Mouse (Mus musculus) hindbrain, embryonic 10.5 days (tissue): ENCODE data around the gene Eci3. TPM values are rescaled to one million over a fixed set of nuclear protein-coding genes. Genes with fewer than 3 reads are reported as not detected.
"Not testable (repeated sequence)": the region's sequence is repeated elsewhere in the genome, so short reads cannot be mapped to it uniquely, and the experiment has no call there.

ENCODE experiments used
- DNase-seq: peaks from one replicate; pipeline ENCODE4 v3.0.0-alpha.2; 2017; ENCODE audit warnings: low spot score
- H3K27ac ChIP-seq: fragments of 300-500 bp; sonication (generic); 2 replicates; pipeline ENCODE4 v1.5.1; 2016; ENCODE audit warnings: mild to moderate bottlenecking, moderate library complexity
- H3K27me3 ChIP-seq: fragments of 300-500 bp; sonication (generic); 2 replicates; pipeline ENCODE4 v1.6.1; 2016; ENCODE audit warnings: mild to moderate bottlenecking; ENCODE audit not compliant: poor library complexity, insufficient read depth, severe bottlenecking
- H3K36me3 ChIP-seq: fragments of 300-500 bp; sonication (generic); 2 replicates; pipeline ENCODE4 v1.6.1; 2016; ENCODE audit warnings: mild to moderate bottlenecking, moderate library complexity
- H3K4me1 ChIP-seq: fragments of 300-500 bp; sonication (generic); replicated peaks from 2 replicates; pipeline ENCODE4 v1.6.1; 2016; ENCODE audit warnings: mild to moderate bottlenecking
- H3K4me3 ChIP-seq: fragments of 300-500 bp; sonication (generic); 2 replicates; pipeline ENCODE4 v1.5.1; 2016; ENCODE audit warnings: mild to moderate bottlenecking, moderate library complexity
- H3K9me3 ChIP-seq: fragments of 300-500 bp; sonication (generic); 2 replicates; pipeline ENCODE4 v1.6.1; 2016; ENCODE audit warnings: mild to moderate bottlenecking, moderate library complexity
- WGBS: fragments of 180-500 bp; shearing (Covaris S2); methylation state at CpG from one replicate; pipeline ENCODE4 v1.1.7; 2016; 5-methylcytosine and 5-hydroxymethylcytosine counted together
- polyA plus RNA-seq: library from polyadenylated mRNA; unstranded; fragments of >200 nt; fragmentation: Nextera tagmentation; extraction: Ambion mirVana; gene quantifications from 2 replicates; pipeline ENCODE4 v1.2.1, GENCODE M21; 2016

Eci3 gene
- polyA plus RNA-seq, 1 experiment from 2014 or later = 0.60 TPM

DNA sequence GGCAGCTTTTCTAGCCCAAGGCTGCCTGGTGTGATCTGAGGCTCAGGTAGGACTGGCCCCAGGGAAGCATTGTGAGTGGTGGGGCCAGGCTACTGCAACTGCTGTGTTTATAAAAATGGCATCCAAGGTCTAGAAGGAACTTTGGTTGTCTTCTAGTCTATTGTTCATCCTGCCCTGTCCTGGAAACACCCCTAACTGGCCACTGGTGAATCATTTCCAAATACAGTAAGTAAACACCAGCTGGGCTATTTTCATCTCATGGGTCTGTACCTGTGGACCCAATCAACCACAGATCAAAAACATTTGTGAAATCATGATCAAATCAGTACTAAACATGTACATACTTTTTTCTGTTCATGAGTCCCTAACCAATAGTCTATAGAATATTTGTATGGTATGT, 8.8 kb upstream of the Eci3 start:
- H3K36me3 ChIP-seq = peaks cover 16% of the 10 kb centered on the region
- not testable (repeated sequence) for H3K9me3 ChIP-seq, H3K4me1 ChIP-seq, H3K27ac ChIP-seq, H3K27me3 ChIP-seq, DNase-seq, H3K4me3 ChIP-seq

DNA sequence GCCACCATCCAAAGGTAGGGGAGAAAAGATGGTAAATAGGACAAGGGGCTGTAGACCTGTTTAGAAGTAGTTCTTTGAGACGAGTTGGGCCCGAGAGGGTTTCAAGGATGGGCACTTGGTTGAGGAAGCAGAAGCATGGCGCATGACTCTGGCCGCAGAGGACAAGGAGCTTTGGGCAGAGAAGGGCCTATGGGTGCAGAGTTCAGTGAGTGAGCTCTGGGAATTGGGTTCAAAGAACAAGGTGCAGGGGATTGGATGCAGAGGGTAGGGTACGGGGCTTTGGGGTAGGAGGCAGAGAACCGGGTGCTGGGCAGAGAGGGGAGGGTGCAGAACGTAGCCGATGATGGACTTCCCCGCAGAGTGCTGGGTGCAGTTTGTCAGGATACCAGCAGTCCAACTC, 2.0 kb upstream of the Eci3 start:
- peaks cover 37% of the 10 kb centered on the region for H3K27me3 ChIP-seq
- H3K4me1 ChIP-seq = peaks cover 16% of the 10 kb centered on the region
- WGBS = 72% methylated on average over 9 of the region's 9 CpGs
- not testable (repeated sequence) for DNase-seq, H3K4me3 ChIP-seq, H3K36me3 ChIP-seq, H3K9me3 ChIP-seq, H3K27ac ChIP-seq

GRCm38 (mm10) chr13:34964866-34965265, 1.3 kb upstream of the Eci3 start:
- Histone ChIP-seq H3K27me3 (peaks cover 37% of the 10 kb centered on the region), H3K4me3 (peak overlapping the region; percentile 58), H3K9me3 (no peaks in the 10 kb centered on the region), H3K4me1 (peaks cover 16% of the 10 kb centered on the region), H3K27ac (no peak overlapping the region), H3K36me3 (no peaks in the 10 kb centered on the region)
- 7% methylated on average over 5 of the region's 5 CpGs for WGBS
- DNase-seq = peak; percentile 2

GRCm38 (mm10) chr13:34964419-34964818, 809 bp upstream of the Eci3 start:
- DNase-seq = peak; percentile 25
- peaks cover 16% of the 10 kb centered on the region for H3K4me1 ChIP-seq
- no peaks in the 10 kb centered on the region for H3K9me3 ChIP-seq
- H3K36me3 ChIP-seq = no peaks in the 10 kb centered on the region
- peak overlapping the region; percentile 58 for H3K4me3 ChIP-seq
- no peak overlapping the region for H3K27ac ChIP-seq
- 4% methylated on average over 14 of the region's 14 CpGs for WGBS
- H3K27me3 ChIP-seq = peaks cover 37% of the 10 kb centered on the region

- H3K4me3 ChIP-seq = no peak overlapping the region
- 83% methylated on average over 4 of the region's 4 CpGs for WGBS
- no peak for DNase-seq
These were observed 2.4 kb downstream of the Eci3 start for GRCm38 (mm10) chr13:34960996-34961770.

GRCm38 (mm10) chr13:34958158-34958557, 5.5 kb downstream of the Eci3 start:
- DNase-seq, H3K27ac ChIP-seq, H3K4me3 ChIP-seq, H3K27me3 ChIP-seq, H3K9me3 ChIP-seq, H3K4me1 ChIP-seq, H3K36me3 ChIP-seq: not testable (repeated sequence)
- 87% methylated on average over 3 of the region's 3 CpGs for WGBS

More at GRCm38 (mm10) chr13:34960996-34961770, 2.4 kb downstream of the Eci3 start:
- H3K27me3 ChIP-seq = peaks cover 35% of the 10 kb centered on the region
- no peaks in the 10 kb centered on the region for H3K36me3 ChIP-seq
- no peak overlapping the region for H3K27ac ChIP-seq
- peaks cover 16% of the 10 kb centered on the region for H3K4me1 ChIP-seq
- H3K9me3 ChIP-seq = peaks cover 3% of the 10 kb centered on the region; the same call in 1 of the 2 replicates

DNA sequence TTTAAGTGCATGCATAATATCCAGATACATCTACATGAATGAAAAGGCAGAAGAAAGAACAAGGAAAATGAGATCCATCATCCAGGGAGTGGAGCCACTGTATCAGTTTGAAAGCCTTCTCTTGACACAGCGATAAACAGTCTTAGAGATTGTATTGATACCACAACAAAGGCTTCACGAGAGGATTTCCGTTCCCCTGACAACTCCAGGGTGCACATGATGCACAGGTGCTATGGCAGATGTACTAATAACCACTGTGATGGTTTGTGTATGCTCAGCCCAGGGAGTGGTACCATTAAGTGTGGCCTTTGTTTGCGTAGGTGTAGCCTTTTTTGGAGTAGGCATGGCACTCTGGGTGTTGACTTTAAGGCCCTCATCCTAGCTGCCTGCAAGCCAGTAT, 6.7 kb downstream of the Eci3 start:
- no peak for DNase-seq
- H3K27ac ChIP-seq = no peak overlapping the region
- H3K4me1 ChIP-seq = no peaks in the 10 kb centered on the region
- no peak overlapping the region for H3K4me3 ChIP-seq
- H3K27me3 ChIP-seq = no peaks in the 10 kb centered on the region
- H3K9me3 ChIP-seq = peaks cover 3% of the 10 kb centered on the region; the same call in 1 of the 2 replicates
- 87% methylated on average over 4 of the region's 4 CpGs for WGBS
- H3K36me3 ChIP-seq = no peaks in the 10 kb centered on the region

DNA sequence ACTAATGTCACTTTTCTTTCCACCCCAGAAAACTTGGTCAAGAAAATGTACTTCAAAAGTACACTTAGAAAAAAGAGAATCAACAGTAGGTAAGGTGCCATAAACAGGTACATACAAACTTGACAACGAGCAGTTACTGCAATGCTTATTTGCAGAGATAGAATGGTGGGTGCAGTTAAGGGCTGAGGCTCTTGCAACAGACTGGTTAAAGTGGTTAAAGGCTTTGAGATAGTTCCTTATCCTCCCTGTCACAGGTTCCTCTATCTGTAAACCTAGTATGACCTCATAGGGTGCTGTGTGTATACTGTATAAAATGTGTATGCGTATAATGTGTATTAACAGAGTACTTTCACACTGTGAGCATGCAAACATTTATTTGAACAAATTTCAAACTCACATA, 12.2 kb downstream of the Eci3 start:
- not testable (repeated sequence) for H3K4me1 ChIP-seq, H3K9me3 ChIP-seq, DNase-seq, H3K27ac ChIP-seq, H3K27me3 ChIP-seq, H3K4me3 ChIP-seq, H3K36me3 ChIP-seq
- 94% methylated on average over 2 of the region's 2 CpGs for WGBS

DNA sequence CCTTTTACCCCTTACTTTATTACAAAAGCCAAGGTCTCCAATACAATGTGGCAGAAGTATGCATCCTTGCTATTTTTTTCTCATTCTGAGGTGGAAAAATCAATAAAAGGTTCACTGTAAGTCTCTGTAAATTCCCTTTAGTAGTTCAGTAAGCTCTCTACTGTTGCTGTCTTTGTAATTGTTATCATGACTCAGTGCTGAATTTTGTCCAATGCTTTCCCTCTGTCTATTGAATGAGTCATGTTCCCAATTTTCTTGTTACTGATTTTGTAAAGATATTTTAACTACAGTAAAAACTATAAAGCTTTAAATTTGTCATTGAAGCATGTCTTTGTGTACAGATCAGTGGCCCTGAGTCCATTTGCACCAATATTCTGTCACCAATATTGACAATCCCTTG, 21.2 kb downstream of the Eci3 start:
- no peaks in the 10 kb centered on the region for H3K27me3 ChIP-seq
- H3K4me3 ChIP-seq = no peak overlapping the region
- no peaks in the 10 kb centered on the region for H3K4me1 ChIP-seq
- no peak for DNase-seq
- H3K27ac ChIP-seq = no peak overlapping the region
- H3K9me3 ChIP-seq = no peaks in the 10 kb centered on the region
- no peaks in the 10 kb centered on the region for H3K36me3 ChIP-seq

GRCm38 (mm10) chr13:34934931-34935644, 28.5 kb downstream of the Eci3 start:
- no peak overlapping the region for H3K27ac ChIP-seq
- DNase-seq = no peak
- 85% methylated on average over 10 of the region's 10 CpGs for WGBS
- H3K4me3 ChIP-seq = no peak overlapping the region
- H3K27me3 ChIP-seq = no peaks in the 10 kb centered on the region
- no peaks in the 10 kb centered on the region for H3K4me1 ChIP-seq
- no peaks in the 10 kb centered on the region for H3K9me3 ChIP-seq
- no peaks in the 10 kb centered on the region for H3K36me3 ChIP-seq

GRCm38 (mm10) chr13:34924210-34924609, 39.4 kb downstream of the Eci3 start, which contains the start of the genes Fam217a and 4933417A18Rik:
TSS of gene Fam217a (minus strand) at chr13:34924310.
TSS of gene 4933417A18Rik (plus strand) at chr13:34924409.
- 83% methylated on average over 4 of the region's 4 CpGs for WGBS
- no peak within 1 kb of the TSS for H3K4me3 ChIP-seq
- H3K27me3 ChIP-seq = no peaks in the 10 kb centered on the region
- no peaks in the 10 kb centered on the region for H3K4me1 ChIP-seq
- DNase-seq = no peak
- H3K36me3 ChIP-seq = no peaks in the 10 kb centered on the region
- no peaks in the 10 kb centered on the region for H3K9me3 ChIP-seq
- no peak within 1 kb of the TSS for H3K27ac ChIP-seq

DNA sequence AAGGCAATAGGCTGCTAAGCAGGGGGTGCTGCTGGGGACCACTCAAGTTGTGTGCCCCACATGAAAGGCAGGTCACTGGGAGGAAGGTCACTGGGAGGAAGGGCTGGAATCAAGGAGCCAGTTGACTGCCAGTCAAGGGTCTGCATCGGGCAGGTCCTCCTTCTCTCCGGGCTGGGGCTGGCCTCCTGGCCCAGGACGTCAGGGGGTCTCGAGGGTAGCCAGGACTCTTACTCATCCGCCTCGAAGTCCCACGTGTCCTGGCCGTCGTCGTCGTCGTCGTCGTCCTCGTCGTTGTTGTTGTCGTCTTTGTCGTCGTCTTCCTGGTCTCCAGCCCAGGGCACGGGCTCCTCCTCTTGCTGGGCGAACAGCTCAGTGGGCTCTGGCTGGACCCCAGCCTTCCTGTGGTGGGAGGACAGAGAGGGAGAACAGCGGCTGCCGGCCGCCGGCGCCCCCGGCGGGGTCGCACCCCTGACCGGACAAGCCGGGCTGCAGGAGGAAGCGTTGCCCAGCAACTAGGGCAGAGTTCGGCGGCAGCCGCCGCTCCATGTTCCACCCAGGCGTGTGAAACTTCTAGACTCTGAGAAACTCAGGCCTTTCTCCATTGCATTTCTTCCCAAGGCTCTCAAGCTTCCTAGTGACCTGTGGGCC, 47.0 kb downstream of the Eci3 start:
- peaks cover 10% of the 10 kb centered on the region for H3K4me1 ChIP-seq
- peak; percentile 70 for DNase-seq
- H3K36me3 ChIP-seq = no peaks in the 10 kb centered on the region
- H3K27me3 ChIP-seq = no peaks in the 10 kb centered on the region
- peak overlapping the region; percentile 79 for H3K27ac ChIP-seq
- 24% methylated on average over 37 of the region's 37 CpGs for WGBS
- H3K9me3 ChIP-seq = no peaks in the 10 kb centered on the region
- peak overlapping the region; percentile 43 for H3K4me3 ChIP-seq

- H3K36me3 ChIP-seq = no peaks in the 10 kb centered on the region
- no peak for DNase-seq
- H3K4me1 ChIP-seq = peaks cover 10% of the 10 kb centered on the region
- H3K27me3 ChIP-seq = no peaks in the 10 kb centered on the region
- 86% methylated on average over 9 of the region's 9 CpGs for WGBS
- H3K27ac ChIP-seq = no peak overlapping the region
- H3K4me3 ChIP-seq = no peak overlapping the region
- no peaks in the 10 kb centered on the region for H3K9me3 ChIP-seq
These were observed 49.0 kb downstream of the Eci3 start for GRCm38 (mm10) chr13:34914614-34915013.
